Mouse (Mus musculus) frontal cortex, postnatal 25 days (tissue): ENCODE measurements around the gene Atf1.

ENCODE experiments used
- DNase-seq, 2 experiments: peaks; one replicate each; pipeline ENCODE4 v3.0.0; 2022; ENCODE audit warnings: low spot score in 2 of 2

The Atf1 gene

DNA sequence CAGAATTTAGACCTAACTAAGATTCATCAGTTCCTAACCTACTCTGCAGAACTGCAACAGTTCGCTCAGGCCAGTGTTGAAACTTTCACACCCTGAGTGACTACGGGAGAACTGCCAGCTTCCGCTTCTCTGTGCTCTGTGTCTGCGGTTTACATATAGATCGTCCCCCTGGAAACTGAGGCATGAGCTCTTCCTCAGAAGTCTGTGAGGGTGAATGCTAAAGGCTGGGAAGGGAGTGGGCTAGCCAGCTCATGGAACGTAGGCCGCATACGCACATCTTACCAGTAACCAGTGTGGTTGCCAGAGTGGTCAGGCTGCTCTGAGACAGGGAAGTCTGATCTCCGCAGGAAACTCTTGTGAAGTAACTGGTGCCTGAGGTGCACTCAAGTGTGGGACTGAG, 11.4 kb upstream of the Atf1 start:
- no peak for DNase-seq

DNA sequence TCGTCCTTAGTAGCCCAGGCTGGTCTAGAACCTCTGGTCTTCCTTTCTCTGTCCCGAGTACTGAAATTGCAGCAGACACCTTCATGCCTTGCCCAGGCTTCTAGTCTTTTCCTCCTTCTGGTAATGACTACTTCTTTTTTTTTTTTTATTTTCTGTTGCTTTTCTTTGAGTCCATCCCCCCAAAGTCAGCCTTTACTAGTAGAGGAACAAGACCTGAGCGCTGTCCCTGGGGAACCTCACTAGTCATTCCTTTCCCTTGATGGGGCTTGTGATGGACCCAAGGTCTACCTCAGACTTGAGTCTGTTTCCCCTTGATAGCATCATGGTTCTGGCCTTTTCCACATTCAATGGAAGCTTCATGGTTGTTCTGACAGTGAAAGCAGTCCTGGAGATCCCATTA, 9.6 kb upstream of the Atf1 start:
- DNase-seq = no peak

DNA sequence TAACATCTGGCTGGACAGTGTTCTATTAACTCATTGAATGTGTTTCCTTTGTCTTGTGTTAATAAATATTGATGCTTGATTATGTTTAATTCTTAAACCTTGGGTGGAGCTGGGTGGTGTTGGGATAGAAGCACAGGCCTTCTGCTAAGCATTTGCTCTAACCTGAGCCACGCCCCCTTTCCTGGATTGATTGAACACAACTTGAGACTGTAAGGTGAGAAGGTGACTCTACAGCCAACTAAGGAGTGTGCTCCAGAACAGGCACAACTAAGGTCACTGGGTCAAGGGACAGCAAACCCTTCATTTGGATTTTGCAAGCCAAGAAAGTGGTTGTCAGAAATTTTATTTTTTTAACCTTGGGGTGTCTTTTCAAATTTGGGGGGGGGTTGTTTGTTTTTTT, 8.2 kb upstream of the Atf1 start:
- DNase-seq = no peak

DNA sequence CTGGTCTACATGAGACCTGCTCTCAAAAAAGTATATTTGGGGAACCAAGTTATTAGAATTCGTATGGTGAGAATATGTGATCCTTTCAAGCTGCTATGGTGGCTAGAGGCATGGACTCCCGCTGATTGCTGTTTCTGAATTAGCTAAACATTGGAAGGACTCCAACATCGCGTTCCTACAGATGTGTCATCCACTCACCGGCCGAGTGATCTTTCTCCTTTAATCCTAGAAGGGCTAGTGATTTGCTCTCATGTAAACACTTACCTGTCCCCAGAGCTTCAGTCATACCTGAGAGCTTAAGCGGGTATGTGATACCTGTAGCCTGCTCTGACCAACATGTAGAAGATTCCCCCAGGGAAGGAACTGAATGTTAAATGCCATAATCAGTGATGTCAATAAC, 6.7 kb upstream of the Atf1 start:
- DNase-seq = no peak

DNA sequence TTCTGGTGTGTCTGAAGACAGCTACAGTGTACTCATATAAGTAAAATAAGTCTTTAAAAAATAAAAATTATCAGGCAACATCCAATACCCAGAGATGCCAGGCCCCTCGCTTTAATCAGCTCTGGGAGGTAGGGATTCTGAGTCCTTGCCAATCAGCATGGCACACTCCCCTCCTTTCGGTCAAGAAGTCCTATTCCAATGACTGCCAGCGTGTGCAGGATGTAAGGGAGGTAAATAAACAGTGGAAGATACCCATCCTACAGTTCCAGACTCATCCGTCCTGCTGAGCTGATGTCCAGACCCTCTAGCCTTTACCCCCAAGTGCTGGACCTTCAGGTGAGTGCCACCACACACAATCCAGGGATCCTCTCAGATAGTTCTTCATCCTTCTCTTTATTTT, 2.2 kb upstream of the Atf1 start:
- no peak for DNase-seq

DNA sequence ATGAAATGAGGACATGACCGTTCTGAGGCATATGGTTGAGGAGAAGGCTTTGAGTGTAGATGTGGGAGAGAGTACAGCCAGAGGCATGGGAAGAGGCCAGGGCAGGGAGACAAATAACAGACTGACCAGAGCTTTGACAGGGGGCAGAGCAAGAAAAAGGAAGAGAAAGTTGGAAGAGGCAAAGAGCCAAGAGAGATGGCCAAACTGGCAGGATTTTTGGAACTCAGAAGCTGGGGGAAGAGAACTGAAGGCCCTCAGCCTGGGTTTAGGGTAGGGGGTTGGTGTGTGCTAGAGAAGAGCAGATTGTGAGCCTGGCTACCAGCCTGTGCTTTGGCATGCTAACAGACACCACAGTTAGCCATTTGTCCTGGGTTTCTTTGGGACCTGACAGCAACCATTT, 1.7 kb upstream of the Atf1 start:
- DNase-seq = no peak

DNA sequence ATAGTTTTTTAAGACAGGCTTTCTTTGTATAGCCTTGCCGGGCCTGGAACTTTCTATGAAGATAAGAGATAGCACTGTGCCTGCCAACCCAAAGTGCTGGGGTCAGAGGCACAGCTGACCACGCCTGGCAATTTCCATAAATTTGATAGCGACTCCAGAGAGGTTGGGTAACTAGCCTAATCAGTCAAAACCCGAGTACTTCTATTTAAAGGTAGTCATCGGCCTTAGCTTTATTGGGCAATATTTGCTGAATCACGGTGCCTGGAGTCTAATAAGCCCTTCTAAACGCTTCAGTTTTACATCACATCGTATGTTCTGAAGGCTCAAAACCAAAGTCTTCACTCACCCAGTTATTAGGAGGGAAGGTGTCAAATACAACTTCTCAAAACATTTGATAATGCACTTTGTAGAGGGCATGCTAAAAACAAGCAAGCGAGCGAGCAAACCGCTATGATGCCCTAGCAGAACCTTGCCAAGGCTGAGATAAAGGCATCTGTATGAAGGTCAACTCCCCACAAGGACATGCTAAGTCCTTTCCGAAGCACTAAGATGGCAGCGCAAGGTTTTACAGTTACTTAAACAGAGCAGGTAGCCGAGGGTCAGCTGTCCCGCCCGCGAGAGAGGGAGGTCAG, 472 bp upstream of the Atf1 start:
- no peak for DNase-seq

DNA sequence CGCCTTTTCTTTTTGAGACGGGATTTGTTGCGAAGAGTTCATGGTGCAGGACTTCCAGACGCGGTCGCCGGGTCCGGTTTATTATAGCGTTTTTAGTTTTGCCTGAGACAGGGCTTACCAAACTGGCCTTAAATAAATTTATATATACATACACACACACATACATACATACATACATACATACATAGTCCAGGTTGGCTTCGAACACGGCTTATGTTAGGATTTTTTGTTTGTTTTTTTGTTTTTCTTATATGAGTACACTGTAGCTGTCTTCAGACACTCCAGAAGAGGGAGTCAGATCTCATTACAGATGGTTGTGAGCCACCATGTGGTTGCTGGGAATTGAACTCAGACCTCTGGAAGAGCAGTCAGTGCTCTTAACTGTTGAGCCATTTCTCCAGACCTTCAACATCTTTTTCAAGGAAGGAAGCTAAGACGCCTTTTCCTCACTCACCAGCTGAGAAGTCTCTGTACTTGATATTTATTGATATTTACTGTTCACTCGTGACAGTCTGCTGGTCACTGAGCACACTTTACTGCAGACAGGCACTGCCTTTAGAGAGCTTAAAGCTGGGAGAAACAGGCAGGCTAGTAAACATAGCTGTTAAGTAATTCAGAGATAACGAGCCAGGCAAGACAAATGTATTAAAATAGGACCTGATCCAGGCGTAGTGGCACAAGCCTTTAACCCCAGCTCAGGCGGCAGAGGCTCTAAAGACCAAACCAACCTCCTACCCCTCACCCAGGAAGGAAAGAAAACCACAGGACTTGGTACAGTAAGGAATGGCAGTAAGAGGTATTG, 1.1 kb downstream of the Atf1 start:
- no peak for DNase-seq

DNA sequence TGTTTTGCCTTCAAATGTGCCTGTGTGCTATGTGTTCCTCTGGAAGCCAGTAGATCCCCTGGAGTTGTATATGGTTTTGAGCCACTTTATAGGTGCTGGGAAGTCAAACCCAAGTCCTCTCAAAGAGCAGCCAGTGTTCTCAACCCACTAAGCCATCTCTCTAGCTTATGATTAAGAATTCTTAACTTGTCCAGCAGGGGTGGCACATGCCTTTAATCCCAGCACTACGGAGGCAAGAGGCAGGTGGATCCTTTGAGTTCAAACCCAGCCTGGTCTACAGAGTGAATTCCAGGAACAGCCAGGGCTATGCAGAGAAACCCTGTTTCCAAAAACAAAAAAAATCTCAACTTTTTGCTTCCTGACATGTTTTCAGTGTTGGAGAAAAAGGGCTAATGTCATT, 3.0 kb downstream of the Atf1 start:
- DNase-seq = no peak

DNA sequence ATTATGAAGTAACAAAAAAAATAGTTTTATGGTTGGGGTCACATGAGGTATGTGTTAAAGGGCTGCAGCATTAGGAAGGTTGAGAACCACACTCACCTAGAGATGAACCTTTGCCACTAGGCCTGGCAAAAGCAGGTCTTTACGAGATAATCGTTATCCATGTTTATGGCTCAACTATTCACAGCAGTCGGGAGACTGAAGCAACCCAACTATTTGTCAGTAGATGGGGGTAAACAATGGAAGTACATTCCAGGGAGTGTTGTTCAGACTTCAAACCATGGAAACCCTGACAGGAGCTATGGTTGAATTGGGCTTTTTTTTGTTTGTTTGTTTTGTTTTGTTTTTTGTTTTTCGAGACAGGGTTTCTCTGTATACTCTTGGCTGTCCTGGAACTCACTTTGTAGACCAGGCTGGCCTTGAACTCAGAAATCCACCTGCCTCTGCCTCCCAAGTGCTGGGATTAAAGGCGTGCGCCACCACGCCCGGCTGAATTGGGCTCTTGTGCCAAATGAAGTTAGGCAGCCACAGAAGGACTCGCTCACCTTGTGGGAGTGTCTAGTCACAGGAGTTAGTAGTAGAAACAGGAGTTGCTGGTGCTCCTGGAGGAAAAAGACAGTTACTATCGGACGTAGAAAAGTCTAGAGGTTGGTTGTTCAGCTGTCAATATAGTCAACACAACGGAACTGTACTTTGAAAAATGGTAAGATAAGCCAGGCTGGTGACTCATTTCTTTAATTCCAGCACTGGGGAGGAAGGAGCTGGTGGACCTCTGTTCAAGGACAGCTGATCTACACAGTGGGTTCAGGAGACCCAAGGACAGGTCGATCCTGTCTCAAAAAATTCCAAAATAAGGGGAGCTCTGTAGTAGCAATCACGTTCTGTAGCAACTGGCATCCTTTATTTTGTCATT, 4.3 kb downstream of the Atf1 start:
- DNase-seq = no peak

DNA sequence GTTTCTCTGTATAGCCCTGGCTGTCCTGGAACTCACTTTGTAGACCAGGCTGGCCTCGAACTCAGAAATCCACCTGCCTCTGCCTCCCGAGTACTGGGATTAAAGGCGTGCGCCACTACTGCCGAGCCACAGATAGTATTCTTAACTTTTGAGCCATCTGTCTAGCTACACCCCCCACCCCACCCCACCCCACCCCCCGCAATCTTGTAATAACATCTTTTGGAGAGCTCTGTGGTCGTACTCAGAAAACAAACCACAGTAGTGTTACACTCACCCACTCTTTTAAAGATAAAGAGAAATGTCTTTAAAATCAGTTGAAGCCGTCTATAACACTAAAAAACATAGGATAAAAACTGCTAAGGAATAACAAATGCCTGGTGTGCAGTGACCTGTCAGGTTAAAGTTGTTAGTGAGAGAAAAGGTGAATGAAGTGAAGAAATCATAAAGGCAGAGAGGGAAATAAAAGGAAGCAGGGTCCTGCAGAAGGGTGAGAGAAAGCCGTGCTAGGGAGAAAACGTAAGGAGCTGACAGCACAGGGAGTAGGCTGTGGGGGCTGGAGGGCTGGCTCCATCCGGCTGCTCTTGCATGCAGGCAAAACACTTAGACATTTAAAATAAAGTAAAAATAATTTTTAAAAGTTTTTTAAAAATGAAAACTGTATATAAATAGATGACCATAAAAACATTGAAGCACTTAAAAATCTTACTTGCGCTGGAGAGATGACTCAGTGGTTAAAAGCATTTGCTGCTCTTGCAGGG, 7.8 kb downstream of the Atf1 start:
- no peak for DNase-seq

DNA sequence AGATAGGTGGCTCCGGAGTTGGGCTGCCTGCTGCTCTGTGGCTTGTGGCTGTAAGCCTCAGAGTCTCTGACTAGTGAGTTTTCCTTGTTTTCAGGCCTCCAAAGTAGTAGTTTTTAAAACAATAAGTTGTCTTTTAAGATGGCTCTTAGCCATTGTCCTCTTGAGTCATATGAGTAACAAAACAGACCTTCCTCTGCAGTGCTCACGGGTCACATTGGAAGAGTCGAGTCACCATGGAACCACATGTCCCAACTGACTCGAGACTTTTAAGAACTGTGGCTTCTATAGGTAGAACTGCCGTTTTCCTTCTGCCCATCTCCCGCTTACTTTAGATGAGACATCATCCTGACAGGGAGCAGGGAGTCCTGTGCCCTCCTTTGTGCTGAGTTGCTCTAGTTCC, 9.3 kb downstream of the Atf1 start:
- no peak for DNase-seq

DNA sequence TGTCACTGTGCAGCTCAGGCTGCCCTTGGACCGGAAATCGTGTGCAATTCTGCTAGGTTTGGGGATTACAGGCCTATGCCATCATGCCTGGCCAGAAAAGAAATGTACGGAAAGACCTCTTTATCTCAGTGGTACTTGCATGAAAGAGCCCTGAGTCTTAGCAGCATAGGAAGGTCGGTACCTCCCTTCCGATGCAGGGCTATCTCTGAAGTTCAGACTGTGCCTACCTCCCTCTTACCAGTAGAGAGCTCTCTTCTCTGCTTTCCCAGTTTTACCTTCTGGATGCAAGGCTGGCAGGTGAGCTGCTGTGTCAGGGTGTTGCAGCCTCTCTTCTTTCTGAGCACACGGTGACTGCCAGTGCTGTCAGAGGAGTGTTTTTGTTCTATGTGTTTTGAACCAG, 14.2 kb downstream of the Atf1 start:
- no peak for DNase-seq

DNA sequence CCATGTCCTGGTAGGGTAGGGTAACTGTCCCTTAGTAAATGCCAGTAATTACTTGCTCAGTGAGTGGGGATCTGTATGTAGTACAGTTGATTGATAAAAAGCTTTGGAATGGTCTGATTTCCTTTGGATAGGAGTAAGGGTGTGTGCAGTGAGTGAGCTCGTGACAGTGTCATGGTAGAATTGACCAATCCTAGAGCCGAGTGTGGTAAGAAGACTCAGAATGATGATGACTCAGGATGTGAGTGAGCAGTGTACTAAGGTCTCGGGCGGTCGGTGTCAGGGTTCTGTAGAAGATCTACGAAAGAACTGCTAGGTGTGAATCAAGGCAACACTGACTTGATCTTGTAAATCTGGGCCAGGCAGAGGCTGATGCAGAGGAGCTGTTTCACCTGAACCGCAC, 18.3 kb downstream of the Atf1 start:
- DNase-seq = no peak

DNA sequence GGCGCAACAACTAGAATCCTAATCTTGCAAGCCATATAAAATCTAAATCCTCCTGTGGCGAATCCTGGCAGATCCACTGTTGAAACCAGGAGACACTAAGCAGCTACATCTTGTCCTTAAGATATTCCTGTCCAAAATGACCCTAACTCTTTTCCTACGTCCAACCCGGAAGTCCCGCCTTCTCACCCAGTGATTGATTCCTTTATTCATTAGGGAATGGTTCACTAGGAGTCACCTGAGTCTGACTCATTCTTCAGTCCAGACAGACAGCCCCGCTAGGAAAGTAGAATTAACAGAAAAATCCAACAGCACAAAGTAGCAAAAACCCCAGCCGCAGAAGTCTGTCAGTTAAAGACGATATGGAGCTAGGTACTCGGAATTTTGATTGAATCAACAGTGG, 19.7 kb downstream of the Atf1 start:
- no peak for DNase-seq

DNA sequence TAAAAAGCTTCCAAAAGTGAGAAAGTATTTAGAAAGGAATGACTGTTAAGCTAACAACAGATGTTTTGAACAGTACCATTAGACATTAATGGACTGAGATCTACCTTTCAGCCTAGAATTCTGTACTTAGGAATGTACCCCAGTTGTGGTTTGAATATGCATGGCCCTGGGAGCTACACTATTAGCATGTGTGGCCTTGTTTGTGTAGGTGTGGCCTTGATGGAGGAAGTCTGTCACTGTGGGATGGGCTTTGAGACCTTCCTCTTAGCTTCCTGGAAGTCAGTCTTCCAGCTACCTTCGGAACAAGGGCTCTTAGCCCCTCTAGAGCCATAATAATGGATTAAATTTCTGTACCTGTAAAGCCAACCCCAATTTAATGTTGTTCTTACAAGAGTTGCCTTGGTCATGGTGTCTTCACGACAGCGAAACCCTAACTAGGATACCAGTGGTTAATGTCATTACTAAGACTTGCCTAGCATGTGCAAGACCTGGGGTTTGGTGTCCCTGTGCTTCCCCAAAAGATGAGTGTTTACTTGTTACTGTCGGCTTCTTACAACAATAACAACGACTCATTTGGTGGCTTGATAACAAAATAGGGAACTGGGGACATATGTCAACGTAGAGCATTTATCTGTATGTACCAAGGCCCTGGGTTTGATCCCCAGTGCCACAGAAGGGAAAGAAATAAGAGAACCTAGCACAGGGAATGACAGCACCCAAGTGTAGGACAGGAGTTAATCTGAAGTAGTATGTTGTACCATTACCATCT, 21.2 kb downstream of the Atf1 start:
- DNase-seq = no peak

DNA sequence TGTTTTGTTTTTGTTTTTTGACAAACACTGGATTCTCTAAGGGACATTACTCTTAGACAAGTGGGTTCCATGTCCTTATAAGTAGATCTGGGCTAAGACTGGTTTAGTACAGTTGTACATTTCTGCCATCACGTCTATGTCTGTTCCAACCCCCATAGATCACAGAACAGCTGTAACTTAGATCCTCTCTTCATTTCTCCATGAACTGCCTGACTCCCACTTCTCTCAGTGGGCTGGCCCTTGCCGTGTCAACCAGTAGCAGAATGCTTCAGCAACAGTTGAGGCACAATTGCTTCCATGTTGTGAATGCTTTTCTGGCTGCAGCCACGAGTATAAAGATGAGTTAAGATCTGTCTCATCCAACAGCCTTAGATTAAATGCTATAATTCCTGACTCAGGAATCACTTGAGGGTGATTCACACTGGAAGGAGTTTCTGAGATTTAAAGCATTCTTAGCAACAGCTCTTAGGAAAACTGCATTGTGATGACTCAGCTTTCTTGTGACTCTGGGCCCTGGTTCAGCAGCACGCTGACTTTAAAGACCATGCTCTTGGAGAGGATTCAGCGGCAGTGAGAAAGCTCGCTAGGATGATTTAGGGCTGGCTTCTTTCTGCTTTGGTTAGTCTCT, 23.6 kb downstream of the Atf1 start:
- DNase-seq = no peak

DNA sequence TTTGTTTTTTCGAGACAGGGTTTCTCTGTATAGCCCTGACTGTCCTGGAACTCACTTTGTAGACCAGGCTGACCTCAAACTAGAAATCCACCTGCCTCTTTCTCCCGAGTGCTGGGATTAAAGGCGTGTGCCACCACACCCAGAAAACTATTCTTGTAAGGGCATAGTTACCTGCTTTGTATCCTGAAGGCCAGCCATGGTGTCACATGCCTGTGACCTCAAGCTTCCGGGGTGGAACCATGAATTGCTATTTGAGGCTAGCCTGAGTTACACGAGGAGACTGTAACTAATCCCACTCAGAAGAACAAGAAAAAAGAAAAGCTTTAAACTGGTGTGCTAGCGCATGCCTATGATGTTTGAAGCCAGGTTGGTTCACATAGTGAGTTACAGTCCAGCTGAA, 28.8 kb downstream of the Atf1 start:
- no peak for DNase-seq

DNA sequence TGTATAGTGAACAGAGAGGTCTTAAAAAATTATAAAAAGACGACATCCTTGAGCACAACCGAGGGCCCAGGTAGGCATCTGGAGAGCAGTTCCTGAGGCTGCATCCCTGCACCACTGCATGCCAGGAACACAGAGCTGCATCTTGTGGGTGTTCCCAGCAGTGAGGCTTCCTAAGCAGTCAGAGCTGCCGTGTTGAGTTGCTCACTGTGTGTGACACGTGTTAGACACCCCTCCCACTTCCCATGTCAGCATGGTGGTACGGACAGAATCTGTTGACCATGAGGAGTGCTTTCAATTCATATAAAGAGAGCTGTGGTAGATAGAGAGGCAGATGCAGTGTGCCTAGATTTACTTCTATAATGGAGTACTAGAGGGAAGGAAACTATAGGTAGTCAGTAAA, 29.7 kb downstream of the Atf1 start:
- no peak for DNase-seq

DNA sequence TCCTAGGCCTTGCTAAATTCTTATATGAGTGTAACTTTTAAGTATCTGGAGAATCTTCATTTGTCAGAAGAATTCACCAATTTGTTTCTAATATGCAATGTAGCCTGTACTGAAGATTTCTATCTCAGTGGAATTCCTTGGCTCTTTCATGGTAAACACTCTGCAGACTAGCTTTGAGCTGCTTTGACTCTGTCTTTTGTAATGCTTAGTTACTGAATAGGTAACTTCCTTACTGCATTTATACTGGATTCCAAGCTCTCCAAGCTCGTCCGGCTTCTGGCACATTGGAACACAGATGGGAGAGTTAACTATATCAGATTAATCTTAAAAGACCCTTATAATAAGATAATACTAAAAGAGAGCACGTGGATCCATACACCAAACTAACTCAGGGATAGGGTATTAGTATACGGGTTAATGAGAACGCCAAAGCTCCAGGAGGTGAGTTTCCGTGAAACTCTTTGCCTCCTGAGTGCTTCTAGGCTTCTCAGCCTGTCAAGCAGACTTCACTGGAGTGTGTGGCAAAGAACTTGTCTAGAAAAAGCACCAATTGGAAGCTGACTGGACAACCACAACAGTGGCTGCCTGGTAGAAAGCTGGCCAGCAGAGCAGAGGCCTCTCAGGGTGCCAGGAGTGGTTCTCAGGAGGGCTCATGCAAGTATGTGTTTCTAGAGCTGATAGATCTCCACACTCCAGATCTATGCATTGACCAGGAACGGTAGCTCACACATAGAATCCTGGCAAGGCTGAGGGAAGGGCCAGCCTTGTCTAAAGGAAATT, 31.2 kb downstream of the Atf1 start:
- DNase-seq = no peak
